Mouse (Mus musculus): ENCODE results near the gene Csnk1g2.
"Not testable (repeated sequence)": the region's sequence is repeated elsewhere in the genome, so short reads cannot be mapped to it uniquely, and the experiment has no call there.

DNA sequence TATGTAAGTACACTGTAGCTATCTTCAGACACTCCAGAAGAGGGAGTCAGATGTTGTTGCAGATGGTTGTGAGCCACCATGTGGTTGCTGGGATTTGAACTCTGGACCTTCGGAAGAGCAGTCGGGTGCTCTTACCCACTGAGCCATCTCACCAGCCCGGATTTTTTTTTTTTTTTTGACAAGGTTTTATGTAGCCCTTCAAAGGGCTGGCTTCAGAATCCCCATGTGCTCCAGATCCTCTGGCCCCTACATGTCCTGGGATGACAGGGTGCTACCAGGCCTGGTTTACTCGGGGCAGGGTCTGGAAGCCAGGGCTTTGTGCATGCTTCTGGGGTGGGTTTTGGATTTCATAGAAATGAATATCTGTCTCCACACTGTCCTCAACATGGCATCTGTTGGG, 16.9 kb upstream of the Csnk1g2 start, which contains the start of gene Gm49322:
- not testable (repeated sequence) for TF ChIP-seq CTCF (conservative IDR thresholded peaks at IDR 0.05; ENCODE audit: low read length); POU5F1 (IDR thresholded peaks at IDR 0.05; ENCODE audit: borderline replicate concordance, low read length)
